Mouse (Mus musculus): ENCODE results near the gene Kctd2. TPM values are rescaled to one million over a fixed set of nuclear protein-coding genes. Genes with fewer than 3 reads are reported as not detected.
A peak's percentile ranks its signal among the peaks of the same experiment; 100 is the strongest.

Gene Kctd2
- 32.3 and 34.8 TPM in 2 replicates for polyA plus RNA-seq (2015; fragmentation: Nextera tagmentation; extraction: Ambion mirVana)

DNA sequence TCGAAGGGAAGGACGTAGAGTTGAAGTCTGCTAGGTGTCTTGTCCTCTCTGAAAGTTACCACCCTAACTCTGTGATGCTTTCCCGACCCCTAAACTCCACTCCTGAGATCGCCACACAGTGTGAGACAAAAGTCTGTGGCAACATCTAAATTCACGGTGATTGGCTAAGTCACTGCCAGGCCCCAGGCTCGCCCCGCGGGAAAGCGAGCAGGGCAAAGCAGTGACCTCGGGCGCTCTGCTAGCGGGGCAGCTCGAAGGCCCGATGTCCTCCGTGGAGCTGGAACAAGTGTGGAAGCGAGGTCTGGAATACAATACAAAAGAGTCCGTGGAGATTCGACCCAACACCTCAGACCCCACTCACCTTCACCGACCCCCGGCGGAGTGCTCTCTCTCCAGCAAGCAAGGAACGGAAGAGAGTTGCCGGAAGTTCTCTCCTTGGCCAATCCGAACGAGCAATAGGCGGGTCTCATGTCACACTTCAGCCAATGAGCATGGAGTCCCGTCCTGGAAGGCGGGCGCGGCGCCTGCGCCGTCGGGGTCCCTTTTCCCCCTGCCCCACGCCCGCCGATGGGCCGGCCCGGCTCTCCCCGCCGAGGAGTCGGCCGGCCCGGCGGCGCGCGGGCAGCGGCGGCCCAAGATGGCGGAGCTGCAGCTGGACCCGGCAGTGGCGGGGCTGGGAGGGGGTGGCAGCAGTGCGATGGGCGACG, at the start of gene Kctd2, which contains the start of gene Atp5h:
TSS of gene Kctd2 (plus strand) at position 598 of the 707 bp plus-strand sequence.
TSS of gene Atp5h (minus strand) at position 432 of the 707 bp plus-strand sequence.
- Histone ChIP-seq H3K9me3 (no peaks in the 10 kb centered on the region), H3K4me1 (peaks cover 35% of the 10 kb centered on the region), H3K36me3 (replicated peaks) (peaks cover 14% of the 10 kb centered on the region), H3K27ac (peak within 1 kb of the TSS; percentile 87), H3K27me3 (replicated peaks) (no peaks in the 10 kb centered on the region), H3K4me2 (peak within 1 kb of the TSS; percentile 96), H3K4me3 (peak within 1 kb of the TSS; percentile 96), H3K9ac (peak within 1 kb of the TSS; percentile 88)
- peak; percentile 98 for ATAC-seq (replicated peaks)
- under 1% methylated on average over 56 of the region's 56 CpGs for WGBS

- H3K9ac ChIP-seq = no peak overlapping the region
- peaks cover 6% of the 10 kb centered on the region; the same call in 1 of the 2 replicates for H3K27me3 ChIP-seq (replicated peaks)
- no peak overlapping the region for H3K4me3 ChIP-seq
- no peak for ATAC-seq (replicated peaks)
- no peak overlapping the region for H3K4me2 ChIP-seq
- H3K9me3 ChIP-seq = no peaks in the 10 kb centered on the region
- no peaks in the 10 kb centered on the region for H3K36me3 ChIP-seq (replicated peaks)
- peaks cover 30% of the 10 kb centered on the region for H3K4me1 ChIP-seq
- 65% methylated on average over 7 of the region's 7 CpGs for WGBS
- no peak overlapping the region for H3K27ac ChIP-seq
These were observed 49.6 kb upstream of the Kctd2 start for GRCm38 (mm10) chr11:115370368-115370767.

DNA sequence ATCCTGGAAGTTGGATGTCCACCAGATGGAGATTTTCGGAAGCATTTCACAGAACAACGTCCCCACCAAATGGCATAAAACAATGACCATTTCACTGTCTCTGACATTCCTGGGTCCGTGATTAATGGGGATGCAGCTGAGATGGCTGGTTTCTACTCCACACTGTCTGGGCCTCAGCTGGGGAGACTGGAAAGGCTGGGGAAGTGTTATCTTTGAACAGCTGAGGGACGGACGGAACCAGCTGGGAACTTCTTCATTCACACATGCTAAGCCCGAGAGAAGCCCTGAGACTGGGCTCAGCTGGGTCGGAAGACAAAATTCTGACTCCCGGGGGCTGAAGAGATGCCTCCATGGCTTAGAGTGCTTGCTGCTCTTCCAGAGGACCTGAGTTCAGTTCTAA, 48.6 kb upstream of the Kctd2 start:
- H3K27me3 ChIP-seq (replicated peaks) = peaks cover 6% of the 10 kb centered on the region; the same call in 1 of the 2 replicates
- H3K9ac ChIP-seq = no peak overlapping the region
- peaks cover 20% of the 10 kb centered on the region for H3K4me1 ChIP-seq
- no peaks in the 10 kb centered on the region for H3K36me3 ChIP-seq (replicated peaks)
- no peaks in the 10 kb centered on the region for H3K9me3 ChIP-seq
- H3K4me3 ChIP-seq = no peak overlapping the region
- H3K27ac ChIP-seq = no peak overlapping the region
- H3K4me2 ChIP-seq = no peak overlapping the region
- WGBS = 76% methylated on average over 8 of the region's 8 CpGs
- no peak for ATAC-seq (replicated peaks)

DNA sequence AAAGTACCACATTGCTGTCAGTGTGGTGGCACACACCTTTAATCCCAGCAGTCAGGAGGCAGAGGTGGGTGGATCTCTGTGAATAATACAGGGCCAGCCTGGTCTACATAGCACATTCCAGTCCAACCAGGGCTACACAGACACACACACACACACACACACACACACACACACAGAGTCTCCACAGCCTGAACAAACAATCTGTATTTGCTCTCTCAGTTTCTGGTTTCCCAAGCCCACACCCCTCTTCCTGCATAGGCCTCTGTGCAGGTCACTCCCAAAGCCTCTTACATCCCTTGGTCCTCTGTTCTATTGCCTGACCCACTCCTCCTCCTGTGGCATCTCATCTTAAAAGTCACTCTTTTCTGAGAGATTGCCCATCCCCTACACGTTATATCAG, 47.9 kb upstream of the Kctd2 start:
- no peak overlapping the region for H3K4me2 ChIP-seq
- WGBS = 69% methylated on average over 1 of the region's 1 CpGs
- ATAC-seq (replicated peaks) = no peak
- H3K9me3 ChIP-seq = no peaks in the 10 kb centered on the region
- H3K4me3 ChIP-seq = no peak overlapping the region
- no peak overlapping the region for H3K9ac ChIP-seq
- H3K27ac ChIP-seq = no peak overlapping the region
- peaks cover 6% of the 10 kb centered on the region; the same call in 1 of the 2 replicates for H3K27me3 ChIP-seq (replicated peaks)
- no peaks in the 10 kb centered on the region for H3K36me3 ChIP-seq (replicated peaks)
- H3K4me1 ChIP-seq = peaks cover 14% of the 10 kb centered on the region

- Histone ChIP-seq H3K4me1 (peaks cover 14% of the 10 kb centered on the region), H3K9me3 (no peaks in the 10 kb centered on the region), H3K4me3 (no peak overlapping the region), H3K4me2 (no peak overlapping the region), H3K9ac (no peak overlapping the region), H3K27me3 (replicated peaks) (peaks cover 6% of the 10 kb centered on the region; the same call in 1 of the 2 replicates), H3K36me3 (replicated peaks) (no peaks in the 10 kb centered on the region), H3K27ac (no peak overlapping the region)
- WGBS = 47% methylated on average over 2 of the region's 2 CpGs
- no peak for ATAC-seq (replicated peaks)
These were observed 47.2 kb upstream of the Kctd2 start for GRCm38 (mm10) chr11:115372737-115373136.

DNA sequence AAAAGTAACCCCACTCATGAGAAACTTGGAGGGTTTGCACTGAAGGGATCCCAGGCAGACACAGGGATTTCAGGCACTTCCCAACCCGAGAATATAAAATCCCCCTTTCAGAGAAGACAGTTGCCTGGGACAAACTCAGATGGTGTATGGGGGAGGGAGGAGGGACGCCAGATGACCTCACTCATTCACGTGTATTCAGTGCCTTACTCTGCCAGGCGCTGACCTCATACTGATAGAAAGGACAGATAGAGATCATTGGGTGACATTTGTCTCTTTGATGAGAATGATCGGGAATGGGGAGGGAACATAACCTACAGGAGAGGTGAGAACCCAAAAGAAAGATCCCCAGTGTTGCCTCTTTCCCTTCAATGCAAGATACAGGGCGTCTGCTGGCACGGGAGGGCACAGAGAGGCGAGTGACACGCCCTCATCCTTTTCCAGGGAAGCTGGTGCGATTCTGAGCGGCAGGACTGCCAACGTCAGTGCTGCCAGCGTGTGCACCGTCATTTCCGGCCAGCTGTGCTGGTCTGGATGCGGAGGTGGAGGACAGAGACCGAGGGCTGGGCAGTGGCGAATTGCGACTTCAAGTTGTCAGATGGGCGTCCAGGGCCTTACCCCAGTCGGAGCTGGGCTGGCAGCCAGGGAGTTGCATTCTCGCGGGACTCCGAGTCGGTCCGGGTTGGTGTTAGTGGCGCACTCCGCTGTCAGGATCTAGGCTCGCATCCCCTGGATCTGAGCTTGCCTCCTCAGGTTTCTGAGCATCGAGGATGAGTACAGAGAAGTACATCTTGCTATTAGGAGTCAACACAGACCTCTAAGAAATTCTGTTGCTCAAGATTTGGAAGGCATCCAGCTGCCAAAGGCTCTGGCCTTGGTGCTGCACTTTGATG, 45.9 kb upstream of the Kctd2 start:
- H3K9me3 ChIP-seq = no peaks in the 10 kb centered on the region
- H3K27ac ChIP-seq = peak overlapping the region; percentile 70
- H3K4me2 ChIP-seq = peak overlapping the region; percentile 80
- 1% methylated on average over 30 of the region's 30 CpGs for WGBS
- H3K27me3 ChIP-seq (replicated peaks) = peaks cover 6% of the 10 kb centered on the region; the same call in 1 of the 2 replicates
- peak overlapping the region; percentile 59 for H3K9ac ChIP-seq
- peak; percentile 81 for ATAC-seq (replicated peaks)
- H3K4me3 ChIP-seq = peak overlapping the region; percentile 44
- peaks cover 14% of the 10 kb centered on the region for H3K4me1 ChIP-seq
- H3K36me3 ChIP-seq (replicated peaks) = no peaks in the 10 kb centered on the region

- H3K27me3 ChIP-seq (replicated peaks) = no peaks in the 10 kb centered on the region; the same call in 1 of the 2 replicates
- peak overlapping the region; percentile 44 for H3K4me3 ChIP-seq
- no peaks in the 10 kb centered on the region for H3K9me3 ChIP-seq
- WGBS = 68% methylated on average over 12 of the region's 12 CpGs
- H3K4me2 ChIP-seq = peak overlapping the region; percentile 80
- peak overlapping the region; percentile 59 for H3K9ac ChIP-seq
- H3K36me3 ChIP-seq (replicated peaks) = no peaks in the 10 kb centered on the region
- peak; percentile 21; the same call in 1 of the 2 replicates for ATAC-seq (replicated peaks)
- peaks cover 14% of the 10 kb centered on the region for H3K4me1 ChIP-seq
- peak overlapping the region; percentile 70 for H3K27ac ChIP-seq
These were observed 45.1 kb upstream of the Kctd2 start for GRCm38 (mm10) chr11:115374695-115375425.

GRCm38 (mm10) chr11:115376722-115377121, 43.2 kb upstream of the Kctd2 start:
- 70% methylated on average over 7 of the region's 7 CpGs for whole genome bisulfite sequencing
- no peak overlapping the region for H3K9ac ChIP-seq
- H3K4me3 ChIP-seq = no peak overlapping the region
- no peak overlapping the region for H3K4me2 ChIP-seq
- ATAC-seq (replicated peaks) = no peak
- no peaks in the 10 kb centered on the region for H3K36me3 ChIP-seq (replicated peaks)
- H3K27me3 ChIP-seq (replicated peaks) = no peaks in the 10 kb centered on the region; the same call in 1 of the 2 replicates
- H3K4me1 ChIP-seq = peaks cover 20% of the 10 kb centered on the region
- no peak overlapping the region for H3K27ac ChIP-seq
- no peaks in the 10 kb centered on the region for H3K9me3 ChIP-seq

DNA sequence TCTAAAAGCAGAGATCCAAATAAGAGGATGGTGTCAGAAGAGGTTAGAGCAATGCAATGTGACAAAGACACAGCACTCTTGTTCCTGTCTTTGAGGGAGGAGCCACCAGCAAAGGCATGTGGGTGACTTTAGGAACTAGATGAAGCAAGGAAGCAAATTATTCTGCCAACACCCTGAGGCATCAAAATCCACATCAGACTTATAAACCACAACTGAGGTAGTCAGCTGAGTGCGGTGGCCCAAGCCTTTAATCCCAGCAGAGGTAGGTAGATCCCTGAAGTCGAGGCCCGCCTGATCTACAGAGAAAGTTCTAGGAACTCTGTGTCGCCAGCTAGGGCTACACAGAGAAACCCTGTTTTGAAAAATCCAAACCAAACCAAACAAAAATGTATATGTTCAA, 42.7 kb upstream of the Kctd2 start:
- H3K4me3 ChIP-seq = no peak overlapping the region
- no peaks in the 10 kb centered on the region for H3K9me3 ChIP-seq
- H3K36me3 ChIP-seq (replicated peaks) = no peaks in the 10 kb centered on the region
- WGBS = 94% methylated on average over 4 of the region's 4 CpGs
- H3K4me2 ChIP-seq = no peak overlapping the region
- H3K9ac ChIP-seq = no peak overlapping the region
- no peak for ATAC-seq (replicated peaks)
- no peak overlapping the region for H3K27ac ChIP-seq
- H3K27me3 ChIP-seq (replicated peaks) = no peaks in the 10 kb centered on the region; the same call in 1 of the 2 replicates
- H3K4me1 ChIP-seq = peaks cover 20% of the 10 kb centered on the region

GRCm38 (mm10) chr11:115377854-115378253, 42.1 kb upstream of the Kctd2 start:
- H3K4me1 ChIP-seq = peaks cover 25% of the 10 kb centered on the region
- no peaks in the 10 kb centered on the region for H3K36me3 ChIP-seq (replicated peaks)
- no peaks in the 10 kb centered on the region for H3K9me3 ChIP-seq
- no peaks in the 10 kb centered on the region; the same call in 1 of the 2 replicates for H3K27me3 ChIP-seq (replicated peaks)
- 88% methylated on average over 7 of the region's 7 CpGs for WGBS
- no peak overlapping the region for H3K9ac ChIP-seq
- ATAC-seq (replicated peaks) = no peak
- no peak overlapping the region for H3K4me2 ChIP-seq
- H3K27ac ChIP-seq = no peak overlapping the region
- no peak overlapping the region for H3K4me3 ChIP-seq

DNA sequence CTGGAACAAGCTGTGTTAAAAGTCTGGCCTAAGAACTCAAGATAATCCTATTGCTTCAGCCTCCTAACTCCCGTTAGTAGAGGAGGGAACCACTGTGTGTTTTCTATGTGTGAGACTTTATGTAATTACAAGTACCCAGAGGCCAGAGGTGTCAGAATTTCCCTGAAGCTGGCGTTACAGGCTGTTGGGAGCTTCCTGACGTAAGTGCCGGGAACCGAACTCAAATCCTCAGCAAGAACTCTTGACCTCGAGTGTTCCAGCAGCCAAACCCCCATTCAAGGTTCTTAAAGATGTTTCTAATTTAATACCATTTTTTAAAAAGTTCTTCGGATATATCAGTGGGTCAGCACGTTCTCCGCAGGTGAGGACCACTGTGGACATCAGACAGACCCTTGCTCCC, 38.7 kb upstream of the Kctd2 start:
- peak overlapping the region; percentile 87; the same call in 1 of the 2 replicates for H3K27ac ChIP-seq
- WGBS = 11% methylated on average over 9 of the region's 9 CpGs
- H3K4me3 ChIP-seq = peak overlapping the region; percentile 59
- no peaks in the 10 kb centered on the region for H3K27me3 ChIP-seq (replicated peaks)
- H3K4me2 ChIP-seq = peak overlapping the region; percentile 80
- peaks cover 42% of the 10 kb centered on the region for H3K4me1 ChIP-seq
- H3K9ac ChIP-seq = 0 out of 2 replicates have a peak overlapping the region, but pooled peaks have one; percentile 19
- H3K36me3 ChIP-seq (replicated peaks) = no peaks in the 10 kb centered on the region
- no peak for ATAC-seq (replicated peaks)
- no peaks in the 10 kb centered on the region for H3K9me3 ChIP-seq

Measured in midbrain, embryonic 15.5 days (tissue).